ENCODE assay signal across 8 mouse cellular contexts in genomic region chr10:127643553-127644238, GRCm38 (mm10). TPM values are rescaled to one million over a fixed set of nuclear protein-coding genes. Genes with fewer than 3 reads are reported as not detected.
A peak's percentile ranks its signal among the peaks of the same experiment; 100 is the strongest.
DNase-seq lines count a peak whose midpoint lies in the region; ATAC-seq lines count a peak whose summit lies in the region.

No protein-coding gene starts in this region.

- 3% methylated on average over 25 of the region's 25 CpGs for WGBS in hindbrain, embryonic 13.5 days
- WGBS in midbrain, embryonic 16.5 days, result 2% methylated on average over 25 of the region's 25 CpGs
- WGBS in stomach, embryonic 16.5 days, result under 1% methylated on average over 25 of the region's 25 CpGs

- peak overlapping the region; percentile 54 for H3K4me2 ChIP-seq in hindbrain, embryonic 13.5 days
- peak overlapping the region; percentile 52 for H3K4me2 ChIP-seq in midbrain, embryonic 16.5 days (ENCODE audit: low read length)
- peak overlapping the region; percentile 70 for H3K4me2 ChIP-seq in stomach, embryonic 16.5 days (ENCODE audit: low read depth, low read length)

- H3K36me3 ChIP-seq in hindbrain, embryonic 13.5 days, result no peaks in the 10 kb centered on the region
- no peaks in the 10 kb centered on the region for H3K36me3 ChIP-seq in midbrain, embryonic 16.5 days (ENCODE audit: control insufficient read depth, insufficient read depth, low read length)
- no peaks in the 10 kb centered on the region for H3K36me3 ChIP-seq in stomach, embryonic 16.5 days (ENCODE audit: control insufficient read depth, insufficient read depth, low read length)

- peaks cover 21% of the 10 kb centered on the region for H3K4me1 ChIP-seq in hindbrain, embryonic 13.5 days (replicated peaks)
- H3K4me1 ChIP-seq in midbrain, embryonic 16.5 days (ENCODE audit: control insufficient read depth, insufficient read depth, low read length), result peaks cover 5% of the 10 kb centered on the region; the same call in 1 of the 2 replicates
- H3K4me1 ChIP-seq in stomach, embryonic 16.5 days (ENCODE audit: control insufficient read depth, insufficient read depth, low read length), result peaks cover 16% of the 10 kb centered on the region

- H3K9me3 ChIP-seq in hindbrain, embryonic 13.5 days, result no peaks in the 10 kb centered on the region
- H3K9me3 ChIP-seq in midbrain, embryonic 16.5 days (replicated peaks; ENCODE audit: control insufficient read depth, low read length, poor library complexity, severe bottlenecking), result no peaks in the 10 kb centered on the region
- no peaks in the 10 kb centered on the region for H3K9me3 ChIP-seq in stomach, embryonic 16.5 days (replicated peaks; ENCODE audit: control insufficient read depth, low read length)

- peak overlapping the region; percentile 35 for H3K4me3 ChIP-seq in hindbrain, embryonic 13.5 days
- H3K4me3 ChIP-seq in midbrain, embryonic 16.5 days (ENCODE audit: low read depth, low read length), result peak overlapping the region; percentile 18
- peak overlapping the region; percentile 63 for H3K4me3 ChIP-seq in stomach, embryonic 16.5 days (replicated peaks; ENCODE audit: low read length)

- peak; percentile 29; the same call in 1 of the 2 replicates for ATAC-seq in frontal cortex, adult (ENCODE audit: low TSS enrichment)
- peak; percentile 26; the same call in 1 of the 2 replicates for ATAC-seq in hindbrain, embryonic 13.5 days (ENCODE audit: low FRiP score)
- no peak for ATAC-seq in midbrain, embryonic 16.5 days
- peak; percentile 56 for ATAC-seq in stomach, embryonic 16.5 days (ENCODE audit: insufficient read depth, low FRiP score)

- H3K27ac ChIP-seq in hindbrain, embryonic 13.5 days, result no peak overlapping the region
- no peak overlapping the region for H3K27ac ChIP-seq in midbrain, embryonic 16.5 days (ENCODE audit: low read length)
- peak overlapping the region; percentile 98 for H3K27ac ChIP-seq in stomach, embryonic 16.5 days (ENCODE audit: low read length)

- H3K27me3 ChIP-seq in hindbrain, embryonic 13.5 days, result peaks cover 46% of the 10 kb centered on the region
- H3K27me3 ChIP-seq in midbrain, embryonic 16.5 days (ENCODE audit: control insufficient read depth, insufficient read depth, low read depth, low read length), result peaks cover 25% of the 10 kb centered on the region
- H3K27me3 ChIP-seq in stomach, embryonic 16.5 days (ENCODE audit: control insufficient read depth, insufficient read depth, low read length), result no peaks in the 10 kb centered on the region

- no peak for DNase-seq in frontal cortex, adult 2 months (ENCODE audit: extremely low spot score in 1 of 2, low spot score in 1 of 2)
- DNase-seq in c-Kit-positive CD71-negative TER-119-negative erythroid progenitor cells, embryonic 14.5 days (ENCODE audit: low read depth), result peak; percentile 75
- DNase-seq in forelimb bud, embryonic 11.5 days (ENCODE audit: low read depth, low spot score), result peak; percentile 34
- peak; percentile 84 for DNase-seq in liver

- H3K9ac ChIP-seq in hindbrain, embryonic 13.5 days, result peak overlapping the region; percentile 61
- H3K9ac ChIP-seq in midbrain, embryonic 16.5 days (ENCODE audit: low read depth, low read length), result no peak overlapping the region
- peak overlapping the region; percentile 86 for H3K9ac ChIP-seq in stomach, embryonic 16.5 days (ENCODE audit: low read length)

RNA-seq across cellular contexts. Expression of gene Stat6, which starts 0.9 kb away (rescaled TPM):
- 11.0 and 11.9 TPM in 2 replicates for polyA plus RNA-seq in frontal cortex, adult 2 months (2012; rRNA removed)
- polyA plus RNA-seq in hindbrain, embryonic 13.5 days (2015; fragmentation: Nextera tagmentation; extraction: Ambion mirVana), result 4.9 and 5.0 TPM in 2 replicates
- 4.4 and 5.4 TPM in 2 replicates for polyA plus RNA-seq in midbrain, embryonic 16.5 days (2015; fragmentation: Nextera tagmentation; extraction: Ambion mirVana)
- 49.7 and 60.3 TPM in 2 replicates for polyA plus RNA-seq in stomach, embryonic 16.5 days (2015; fragmentation: Nextera tagmentation; extraction: Ambion mirVana)

RNA-seq across cellular contexts. Expression of gene Lrp1, which starts 22.7 kb away (rescaled TPM):
- polyA plus RNA-seq in frontal cortex, adult 2 months (2012; rRNA removed), result 279 and 283 TPM in 2 replicates
- 101 and 108 TPM in 2 replicates for polyA plus RNA-seq in hindbrain, embryonic 13.5 days (2015; fragmentation: Nextera tagmentation; extraction: Ambion mirVana)
- 110 and 117 TPM in 2 replicates for polyA plus RNA-seq in midbrain, embryonic 16.5 days (2015; fragmentation: Nextera tagmentation; extraction: Ambion mirVana)
- polyA plus RNA-seq in stomach, embryonic 16.5 days (2015; fragmentation: Nextera tagmentation; extraction: Ambion mirVana), result 95.6 and 102 TPM in 2 replicates

RNA-seq across cellular contexts. Expression of gene Nemp1, which starts 23.0 kb away (rescaled TPM):
- polyA plus RNA-seq in frontal cortex, adult 2 months (2012; rRNA removed), result 4.5 and 4.8 TPM in 2 replicates
- 3.9 and 4.0 TPM in 2 replicates for polyA plus RNA-seq in hindbrain, embryonic 13.5 days (2015; fragmentation: Nextera tagmentation; extraction: Ambion mirVana)
- polyA plus RNA-seq in midbrain, embryonic 16.5 days (2015; fragmentation: Nextera tagmentation; extraction: Ambion mirVana), result 3.2 TPM in 2 replicates
- polyA plus RNA-seq in stomach, embryonic 16.5 days (2015; fragmentation: Nextera tagmentation; extraction: Ambion mirVana), result 8.8 and 10.0 TPM in 2 replicates

RNA-seq across cellular contexts. Expression of gene Nab2, which starts 24.7 kb away (rescaled TPM):
- polyA plus RNA-seq in frontal cortex, adult 2 months (2012; rRNA removed), result 38.2 and 46.1 TPM in 2 replicates
- 2.3 and 3.3 TPM in 2 replicates for polyA plus RNA-seq in hindbrain, embryonic 13.5 days (2015; fragmentation: Nextera tagmentation; extraction: Ambion mirVana)
- 1.6 and 2.1 TPM in 2 replicates for polyA plus RNA-seq in midbrain, embryonic 16.5 days (2015; fragmentation: Nextera tagmentation; extraction: Ambion mirVana)
- polyA plus RNA-seq in stomach, embryonic 16.5 days (2015; fragmentation: Nextera tagmentation; extraction: Ambion mirVana), result 9.9 and 10.1 TPM in 2 replicates

Comparison
In these comparisons a context has a peak if more than half of its experiments do, and no peak if none do; other contexts are left out.
1. DNase-seq: peak in c-Kit-positive CD71-negative TER-119-negative erythroid progenitor cells, embryonic 14.5 days (single experiment), forelimb bud, embryonic 11.5 days (single experiment) and liver (single experiment); none in frontal cortex, adult 2 months (0 of 2).
2. Peak in every context shown above with its lines, with median percentiles within 50 percentile points of each other: H3K4me2 ChIP-seq and H3K4me3 ChIP-seq.